Mouse (Mus musculus) T-cell, adult 2 months (primary cell): ENCODE data around the gene Borcs8.

ENCODE experiments used
- DNase-seq: peaks from one replicate; pipeline ENCODE4 v3.0.0; 2022; ENCODE audit warnings: low spot score

Gene Borcs8

GRCm38 (mm10) chr8:70179082-70179481, 39.8 kb downstream of the Borcs8 start:
- no peak for DNase-seq

GRCm38 (mm10) chr8:70181212-70181902, 42.1 kb downstream of the Borcs8 start:
- no peak for DNase-seq

GRCm38 (mm10) chr8:70181903-70182252, 42.6 kb downstream of the Borcs8 start:
- no peak for DNase-seq

- no peak for DNase-seq
These were observed 43.9 kb downstream of the Borcs8 start for GRCm38 (mm10) chr8:70183194-70183593.

- no peak for DNase-seq
These were observed 49.4 kb downstream of the Borcs8 start for GRCm38 (mm10) chr8:70188707-70189106.

- no peak for DNase-seq
These were observed 53.9 kb downstream of the Borcs8 start for GRCm38 (mm10) chr8:70193238-70193637.

- DNase-seq: no peak
These were observed 54.9 kb downstream of the Borcs8 start for GRCm38 (mm10) chr8:70194191-70194590.

- DNase-seq: no peak
These were observed 56.5 kb downstream of the Borcs8 start for GRCm38 (mm10) chr8:70195762-70196161.
